Mouse (Mus musculus): ENCODE measurements at regions not wholly inside any gene's neighbourhood (a gene's known extent, or its start where the extent isn't known, plus 50 kb on each side); places are given as distances from the start of the nearest gene placed in this dataset.
A peak's percentile ranks its signal among the peaks of the same experiment; 100 is the strongest.

- TF ChIP-seq CTCF (IDR thresholded peaks at IDR 0.05), result peak; percentile 85
- TF ChIP-seq EP300 (IDR thresholded peaks at IDR 0.05), result no peak
- ATAC-seq (no peak), DNase-seq (ENCODE audit: low spot score) (peak; percentile 26)
Observed at GRCm38 (mm10) chr7:115366910-115367309, 623.4 kb downstream of the Insc start.

GRCm38 (mm10) chr7:115371143-115371542 lies 627.6 kb downstream of the Insc start:
- Histone ChIP-seq H3K36me3 (ENCODE audit: insufficient read depth, low read length) (no peaks in the 10 kb centered on the region), H3K9ac (replicated peaks; ENCODE audit: low read depth) (no peak overlapping the region), H3K27ac (ENCODE audit: low read length) (no peak overlapping the region), H3K9me3 (ENCODE audit: low read length) (no peaks in the 10 kb centered on the region), H3K4me2 (replicated peaks; ENCODE audit: low read depth, low read length) (no peak overlapping the region), H3K27me3 (replicated peaks; ENCODE audit: insufficient read depth, low read length) (no peaks in the 10 kb centered on the region), H3K4me3 (ENCODE audit: low read depth, low read length) (no peak overlapping the region), H3K4me1 (ENCODE audit: insufficient read depth, low read depth, low read length) (no peaks in the 10 kb centered on the region)
- TF ChIP-seq EP300 (IDR thresholded peaks at IDR 0.05), result no peak
- no peak for TF ChIP-seq CTCF (IDR thresholded peaks at IDR 0.05)
- ATAC-seq, result no peak
- no peak for DNase-seq (ENCODE audit: low spot score)
- 50% methylated on average over 9 of the region's 9 CpGs for WGBS

More at GRCm38 (mm10) chr7:115366910-115367309, 623.4 kb downstream of the Insc start:
- Histone ChIP-seq H3K4me1 (ENCODE audit: insufficient read depth, low read depth, low read length) (no peaks in the 10 kb centered on the region), H3K4me2 (replicated peaks; ENCODE audit: low read depth, low read length) (no peak overlapping the region), H3K27ac (ENCODE audit: low read length) (no peak overlapping the region), H3K9ac (replicated peaks; ENCODE audit: low read depth) (no peak overlapping the region), H3K36me3 (ENCODE audit: insufficient read depth, low read length) (no peaks in the 10 kb centered on the region), H3K9me3 (ENCODE audit: low read length) (no peaks in the 10 kb centered on the region), H3K4me3 (ENCODE audit: low read depth, low read length) (no peak overlapping the region), H3K27me3 (replicated peaks; ENCODE audit: insufficient read depth, low read length) (no peaks in the 10 kb centered on the region)
- 49% methylated on average over 5 of the region's 5 CpGs for WGBS

- no peaks in the 10 kb centered on the region for H3K9me3 ChIP-seq (ENCODE audit: low read length)
- H3K4me1 ChIP-seq (ENCODE audit: insufficient read depth, low read depth, low read length), result no peaks in the 10 kb centered on the region
- DNase-seq (ENCODE audit: low spot score) (no peak), ATAC-seq (no peak)
- H3K9ac ChIP-seq (replicated peaks; ENCODE audit: low read depth), result no peak overlapping the region
- no peaks in the 10 kb centered on the region for H3K27me3 ChIP-seq (replicated peaks; ENCODE audit: insufficient read depth, low read length)
- 37% methylated on average over 2 of the region's 2 CpGs for WGBS
- H3K4me3 ChIP-seq (ENCODE audit: low read depth, low read length), result no peak overlapping the region
- H3K36me3 ChIP-seq (ENCODE audit: insufficient read depth, low read length), result no peaks in the 10 kb centered on the region
- TF ChIP-seq EP300 (IDR thresholded peaks at IDR 0.05) (no peak), CTCF (IDR thresholded peaks at IDR 0.05) (no peak)
- H3K4me2 ChIP-seq (replicated peaks; ENCODE audit: low read depth, low read length), result no peak overlapping the region
- no peak overlapping the region for H3K27ac ChIP-seq (ENCODE audit: low read length)
Observed at GRCm38 (mm10) chr7:115372921-115373320, 629.4 kb downstream of the Insc start.

- Histone ChIP-seq H3K4me1 (ENCODE audit: insufficient read depth, low read depth, low read length) (no peaks in the 10 kb centered on the region), H3K27me3 (replicated peaks; ENCODE audit: insufficient read depth, low read length) (no peaks in the 10 kb centered on the region), H3K9me3 (ENCODE audit: low read length) (no peaks in the 10 kb centered on the region), H3K9ac (replicated peaks; ENCODE audit: low read depth) (no peak overlapping the region), H3K4me3 (ENCODE audit: low read depth, low read length) (no peak overlapping the region), H3K27ac (ENCODE audit: low read length) (no peak overlapping the region), H3K36me3 (ENCODE audit: insufficient read depth, low read length) (no peaks in the 10 kb centered on the region), H3K4me2 (replicated peaks; ENCODE audit: low read depth, low read length) (no peak overlapping the region)
- TF ChIP-seq EP300 (IDR thresholded peaks at IDR 0.05) (no peak), CTCF (IDR thresholded peaks at IDR 0.05) (peak; percentile 14)
- DNase-seq (ENCODE audit: low spot score) (no peak), ATAC-seq (no peak)
- WGBS, result 66% methylated on average over 8 of the region's 8 CpGs
Observed at GRCm38 (mm10) chr7:115373781-115374533, 630.5 kb downstream of the Insc start.

GRCm38 (mm10) chr7:115376067-115376466 lies 632.6 kb downstream of the Insc start:
- no peaks in the 10 kb centered on the region for H3K9me3 ChIP-seq (ENCODE audit: low read length)
- no peak overlapping the region for H3K9ac ChIP-seq (replicated peaks; ENCODE audit: low read depth)
- H3K4me3 ChIP-seq (ENCODE audit: low read depth, low read length), result no peak overlapping the region
- DNase-seq (ENCODE audit: low spot score) (no peak), ATAC-seq (no peak)
- H3K27me3 ChIP-seq (replicated peaks; ENCODE audit: insufficient read depth, low read length), result no peaks in the 10 kb centered on the region
- H3K36me3 ChIP-seq (ENCODE audit: insufficient read depth, low read length), result no peaks in the 10 kb centered on the region
- no peak overlapping the region for H3K27ac ChIP-seq (ENCODE audit: low read length)
- no peaks in the 10 kb centered on the region; the same call in 1 of the 2 replicates for H3K4me1 ChIP-seq (ENCODE audit: insufficient read depth, low read depth, low read length)
- no peak overlapping the region for H3K4me2 ChIP-seq (replicated peaks; ENCODE audit: low read depth, low read length)
- WGBS, result 77% methylated on average over 4 of the region's 4 CpGs
- TF ChIP-seq CTCF (IDR thresholded peaks at IDR 0.05), result no peak
- TF ChIP-seq EP300 (IDR thresholded peaks at IDR 0.05), result no peak

GRCm38 (mm10) chr7:115378836-115379235 lies 635.3 kb downstream of the Insc start:
- H3K4me2 ChIP-seq (replicated peaks; ENCODE audit: low read depth, low read length), result no peak overlapping the region
- no peak overlapping the region for H3K9ac ChIP-seq (replicated peaks; ENCODE audit: low read depth)
- H3K4me3 ChIP-seq (ENCODE audit: low read depth, low read length), result no peak overlapping the region
- ATAC-seq, result no peak
- TF ChIP-seq CTCF (IDR thresholded peaks at IDR 0.05) (no peak), EP300 (IDR thresholded peaks at IDR 0.05) (no peak)
- 63% methylated on average over 3 of the region's 3 CpGs for WGBS
- no peak overlapping the region for H3K27ac ChIP-seq (ENCODE audit: low read length)
- H3K27me3 ChIP-seq (replicated peaks; ENCODE audit: insufficient read depth, low read length), result no peaks in the 10 kb centered on the region
- H3K4me1 ChIP-seq (ENCODE audit: insufficient read depth, low read depth, low read length), result no peaks in the 10 kb centered on the region; the same call in 1 of the 2 replicates
- DNase-seq (ENCODE audit: low spot score), result no peak
- H3K9me3 ChIP-seq (ENCODE audit: low read length), result no peaks in the 10 kb centered on the region
- H3K36me3 ChIP-seq (ENCODE audit: insufficient read depth, low read length), result no peaks in the 10 kb centered on the region
